Mouse (Mus musculus): ENCODE data around the gene Sumf2.

DNA sequence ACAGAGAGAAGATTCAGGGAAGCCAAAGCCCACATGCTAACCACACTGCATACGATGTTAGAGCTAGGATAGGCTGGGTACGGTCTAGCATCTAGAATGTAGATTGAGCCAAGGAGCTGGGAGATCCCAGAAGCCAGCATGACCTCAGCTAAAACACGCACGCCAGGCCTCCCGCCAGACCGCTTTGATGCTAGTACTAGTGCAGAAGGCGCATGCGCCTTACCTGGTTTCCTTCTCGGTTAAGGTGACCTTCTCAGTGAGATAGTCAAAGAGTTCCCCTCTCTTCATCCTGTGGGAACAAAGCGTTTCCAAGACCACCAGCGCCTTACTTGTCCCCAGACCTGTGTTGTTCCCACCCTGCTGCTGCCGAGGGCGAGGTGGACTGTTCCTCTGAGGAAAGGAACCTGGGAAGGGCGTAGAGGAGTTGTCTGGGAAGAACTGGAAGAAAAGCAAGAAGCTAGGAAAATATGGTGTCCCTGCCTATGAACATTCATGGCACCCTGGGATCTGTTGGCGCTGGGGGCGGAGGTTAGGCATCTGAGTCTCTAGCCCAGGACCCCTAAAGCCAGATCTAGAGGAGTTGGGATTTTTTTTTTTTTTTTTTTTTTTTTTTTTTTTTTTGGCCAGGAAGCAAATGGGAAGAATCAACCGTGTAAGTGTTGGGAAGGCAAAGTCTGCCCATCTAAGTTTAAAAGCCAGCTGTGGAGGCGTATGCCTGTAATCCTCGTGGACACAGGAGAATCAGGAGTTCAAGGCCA lies 22.6 kb downstream of the Sumf2 start:
- no peak for TF ChIP-seq CTCF (IDR thresholded peaks at IDR 0.05; ENCODE audit: borderline replicate concordance, insufficient read depth, low read length)
- no peak for TF ChIP-seq POLR2A (IDR thresholded peaks at IDR 0.05; ENCODE audit: low read depth, low read length)

Measured in embryonic fibroblast, embryonic 13.5 days (primary cell).